Mouse (Mus musculus): Measurements from ENCODE around the gene Ppp4r4.

DNA sequence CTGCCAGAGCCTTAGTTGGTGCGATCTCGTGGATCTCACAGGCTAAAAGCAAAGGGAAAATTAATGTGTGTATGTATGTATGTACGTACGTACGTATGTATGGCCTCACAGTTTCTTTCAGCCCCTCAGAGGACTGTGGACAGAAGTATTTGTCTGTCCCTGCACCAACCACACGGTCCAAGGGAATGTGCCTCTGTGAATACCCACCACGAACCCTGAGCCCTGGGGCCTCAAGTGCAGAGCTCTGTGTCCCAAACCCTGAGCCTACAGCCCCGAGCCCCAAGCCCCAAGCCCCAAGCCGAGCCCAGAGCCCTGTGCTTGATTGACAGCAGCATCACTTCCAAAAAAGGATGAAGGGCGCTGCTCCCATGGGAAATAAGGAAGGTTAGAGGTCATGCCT lies 125.9 kb downstream of the Ppp4r4 start:
- TF ChIP-seq CTCF (conservative IDR thresholded peaks at IDR 0.05; ENCODE audit: insufficient read depth, insufficient read length, low read depth, low read length) (no peak), POLR2A (IDR thresholded peaks at IDR 0.05; ENCODE audit: low read depth, low read length) (no peak)
